Mouse (Mus musculus): Measurements from ENCODE around the gene Grk5.

Gene Grk5

DNA sequence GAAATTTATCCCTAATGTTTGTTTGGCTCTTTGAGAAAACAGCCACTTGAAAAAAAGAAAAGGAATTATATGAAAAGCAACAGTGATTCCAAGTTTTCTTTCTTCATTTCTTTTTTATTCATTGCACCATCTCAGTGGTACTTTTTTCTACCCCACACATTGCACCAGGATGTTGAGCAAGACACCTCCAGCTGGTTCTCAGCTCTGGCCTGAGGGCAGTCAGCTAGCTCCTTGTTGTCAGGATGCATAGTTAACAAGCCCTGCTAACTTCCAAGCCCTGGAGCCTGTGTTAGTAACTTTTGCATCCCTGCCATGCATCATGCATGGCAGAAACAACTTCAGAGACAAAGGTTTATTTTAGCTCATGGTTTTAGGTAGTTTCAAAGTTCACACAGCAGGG, 163.2 kb downstream of the Grk5 start:
- no peak for ATAC-seq (ENCODE audit: insufficient number of reproducible peaks, low FRiP score, low TSS enrichment)

DNA sequence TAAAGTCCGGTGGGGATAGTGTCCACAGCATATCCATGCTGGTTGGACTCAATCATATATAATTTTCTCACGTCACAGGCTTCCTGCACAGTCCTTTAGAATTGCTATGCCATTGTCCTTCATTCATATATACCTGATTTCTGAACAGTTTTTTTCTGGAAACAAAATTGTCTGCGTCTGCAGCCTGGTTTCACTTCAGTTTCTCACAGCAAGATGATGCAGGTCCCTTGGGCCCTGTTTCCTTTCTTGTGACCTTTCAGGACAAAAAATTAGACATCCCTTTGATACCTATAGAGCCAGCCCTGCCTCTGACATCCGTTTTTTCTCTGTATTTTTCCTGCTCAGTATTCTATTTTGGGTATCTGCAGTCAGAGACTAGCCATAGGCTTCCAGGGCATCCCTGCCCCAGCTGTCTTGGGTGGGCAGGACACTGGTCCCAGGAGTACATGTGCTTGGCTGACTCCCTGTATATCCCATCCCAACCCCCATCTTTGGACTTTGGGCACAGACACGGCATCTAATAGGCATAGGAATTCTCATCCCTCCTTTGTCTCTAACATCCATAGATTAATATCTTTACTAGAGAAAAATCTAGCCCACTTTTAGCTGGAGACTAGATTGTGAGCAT, 167.3 kb downstream of the Grk5 start:
- no peak for ATAC-seq (ENCODE audit: insufficient number of reproducible peaks, low FRiP score, low TSS enrichment)

DNA sequence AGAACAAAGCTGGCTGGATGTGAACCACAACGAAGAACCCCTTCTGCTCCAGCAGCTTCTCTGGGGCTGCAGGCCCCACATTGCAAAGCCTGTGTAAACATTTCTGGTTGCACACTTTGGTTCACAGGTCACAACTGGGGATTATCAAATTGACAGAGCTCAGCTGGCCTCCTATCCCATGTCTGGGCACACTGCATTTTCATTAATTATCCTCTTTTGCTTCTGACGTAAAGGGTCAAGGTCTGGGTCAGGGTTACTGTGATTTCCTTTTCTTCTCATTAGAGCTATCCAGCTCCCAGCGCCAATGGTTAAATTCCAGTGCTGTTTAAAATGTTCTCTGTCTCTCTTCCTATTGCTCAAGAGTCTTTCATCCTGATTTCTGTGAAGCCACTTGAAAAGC, 168.0 kb downstream of the Grk5 start:
- no peak for ATAC-seq (ENCODE audit: insufficient number of reproducible peaks, low FRiP score, low TSS enrichment)

DNA sequence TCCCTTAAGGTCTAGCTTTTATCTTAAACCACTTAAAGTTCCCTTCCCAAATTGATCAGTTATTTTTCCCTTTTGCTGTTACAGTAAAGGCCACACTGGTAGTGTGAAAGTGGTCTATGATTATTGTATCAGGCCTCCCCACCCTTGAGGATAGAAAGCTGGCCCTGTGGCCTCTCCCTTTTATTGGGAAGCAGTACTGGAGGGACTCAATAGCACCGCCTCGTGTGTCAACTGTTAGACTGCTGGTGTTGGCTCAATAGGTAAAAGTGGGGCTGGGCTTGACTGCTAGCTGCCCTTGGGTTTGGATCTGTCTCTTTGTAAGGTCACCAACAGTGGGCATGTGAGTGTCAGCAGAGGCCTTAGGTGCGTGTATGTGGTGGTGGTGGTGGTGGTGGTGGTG, 174.8 kb downstream of the Grk5 start:
- ATAC-seq (ENCODE audit: insufficient number of reproducible peaks, low FRiP score, low TSS enrichment): no peak

DNA sequence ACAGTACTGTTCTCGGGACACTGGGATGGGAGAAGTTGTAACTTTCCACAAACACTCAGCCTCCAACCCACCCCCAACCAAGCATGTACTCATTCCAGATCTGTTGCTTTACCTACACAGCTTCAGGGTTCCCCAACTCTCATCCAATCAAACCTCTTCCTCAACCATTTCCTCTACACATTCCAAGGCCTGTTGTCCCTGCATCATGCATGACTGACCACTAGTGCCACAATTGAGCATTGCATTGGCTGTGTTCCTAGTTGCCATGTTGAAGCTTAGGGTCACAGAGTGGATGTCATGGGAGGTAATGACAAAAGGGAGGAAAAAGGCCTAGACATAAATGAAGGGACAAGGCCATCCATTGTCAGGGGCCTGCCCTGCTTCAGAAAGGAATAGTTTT, 175.5 kb downstream of the Grk5 start:
- no peak for ATAC-seq (ENCODE audit: insufficient number of reproducible peaks, low FRiP score, low TSS enrichment)

DNA sequence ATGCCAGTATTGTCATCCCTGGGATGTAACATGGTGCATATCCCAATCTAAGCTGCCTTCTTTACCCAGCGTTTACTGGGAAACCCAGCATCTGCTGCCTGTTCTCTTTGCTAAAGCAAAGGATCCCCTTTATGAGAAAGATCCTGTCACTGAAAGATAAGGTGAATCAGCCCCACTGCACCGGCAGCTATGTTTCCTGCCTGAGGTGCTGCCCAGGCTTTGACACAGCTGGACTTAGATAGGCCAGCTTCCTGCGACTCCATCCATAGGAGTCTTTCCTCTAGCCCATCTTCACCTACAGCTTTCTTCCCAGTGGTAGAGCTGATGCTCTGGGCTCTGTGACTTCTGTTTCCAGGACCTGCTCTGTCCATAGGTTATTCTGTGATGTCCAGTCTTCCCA, 189.1 kb downstream of the Grk5 start:
- no peak for ATAC-seq (ENCODE audit: insufficient number of reproducible peaks, low FRiP score, low TSS enrichment)

DNA sequence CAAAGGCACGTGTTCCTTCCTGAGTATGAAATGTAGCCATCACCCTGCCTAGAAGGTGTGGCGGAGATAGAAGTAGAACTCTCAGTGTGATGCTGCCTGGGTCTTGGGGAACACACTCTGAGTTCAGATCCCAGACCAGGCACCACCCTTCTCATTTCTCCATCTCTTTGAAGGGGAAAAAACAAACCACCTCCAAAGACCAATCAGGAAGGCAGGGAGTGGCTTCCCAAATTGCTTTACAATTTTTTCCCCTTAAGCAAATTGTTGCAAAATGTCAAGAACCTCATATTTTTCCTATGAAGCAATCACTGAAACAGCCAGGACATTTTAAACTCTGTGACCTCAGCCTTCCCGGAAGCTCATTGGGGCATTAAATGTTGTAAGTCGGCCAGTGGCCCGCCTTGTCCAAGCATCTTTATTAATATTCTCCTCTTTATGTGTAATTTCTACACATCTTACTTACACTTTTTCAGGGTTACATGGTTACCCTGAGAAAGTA, 190.8 kb downstream of the Grk5 start:
- ATAC-seq (ENCODE audit: insufficient number of reproducible peaks, low FRiP score, low TSS enrichment): no peak

DNA sequence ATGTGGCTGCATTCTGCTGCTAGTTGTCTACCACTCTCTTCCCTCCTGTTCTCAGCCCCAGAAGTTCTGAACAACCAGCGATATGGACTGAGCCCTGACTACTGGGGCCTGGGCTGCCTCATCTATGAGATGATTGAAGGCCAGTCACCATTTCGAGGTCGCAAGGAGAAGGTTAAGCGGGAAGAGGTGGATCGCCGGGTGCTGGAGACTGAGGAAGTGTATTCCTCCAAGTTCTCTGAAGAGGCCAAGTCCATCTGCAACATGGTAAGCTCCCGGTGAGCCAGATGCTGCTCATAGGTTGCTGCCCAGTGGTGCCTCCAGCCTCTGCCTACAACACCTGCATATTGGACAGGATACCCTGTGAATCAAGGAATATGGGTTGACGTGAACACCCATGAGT, 193.5 kb downstream of the Grk5 start:
- no peak for ATAC-seq (ENCODE audit: insufficient number of reproducible peaks, low FRiP score, low TSS enrichment)

DNA sequence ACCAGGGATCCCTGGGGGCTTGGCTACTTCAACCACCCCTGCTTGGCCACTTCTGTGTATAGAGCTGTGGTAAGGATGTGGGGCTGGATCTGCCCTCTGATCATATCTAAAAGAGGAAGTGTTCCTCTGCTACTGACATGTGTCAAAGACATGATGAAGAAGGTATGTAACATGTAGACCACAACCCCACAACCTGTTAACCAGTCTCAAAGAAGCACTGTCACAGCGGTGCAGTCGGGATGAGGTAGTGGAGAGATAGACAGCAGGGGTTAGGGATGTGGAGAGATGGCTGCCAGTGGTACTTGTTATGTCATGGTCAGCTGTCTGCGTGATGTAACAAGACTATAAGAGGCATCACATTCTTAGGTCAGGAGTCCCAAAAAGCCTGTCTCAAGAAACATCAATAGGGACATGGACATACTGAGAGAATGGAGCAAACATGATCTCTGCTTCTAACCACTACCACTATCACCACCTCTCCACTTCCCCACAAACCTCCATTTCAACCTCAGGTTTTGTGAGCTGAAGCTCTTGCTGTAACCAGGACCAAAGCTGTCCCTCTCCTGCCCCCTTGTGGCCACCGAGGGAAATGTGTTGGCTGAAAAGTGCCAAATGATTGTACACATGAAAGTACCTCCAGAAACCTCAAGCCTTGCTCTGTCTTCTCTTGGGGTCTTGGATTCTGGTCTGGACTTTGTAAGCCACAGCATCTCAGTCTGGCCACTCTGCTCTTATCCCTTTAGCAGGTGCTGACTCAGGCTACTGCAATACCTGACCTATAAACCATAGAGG, 194.8 kb downstream of the Grk5 start:
- ATAC-seq (ENCODE audit: insufficient number of reproducible peaks, low FRiP score, low TSS enrichment): peak; percentile 74

DNA sequence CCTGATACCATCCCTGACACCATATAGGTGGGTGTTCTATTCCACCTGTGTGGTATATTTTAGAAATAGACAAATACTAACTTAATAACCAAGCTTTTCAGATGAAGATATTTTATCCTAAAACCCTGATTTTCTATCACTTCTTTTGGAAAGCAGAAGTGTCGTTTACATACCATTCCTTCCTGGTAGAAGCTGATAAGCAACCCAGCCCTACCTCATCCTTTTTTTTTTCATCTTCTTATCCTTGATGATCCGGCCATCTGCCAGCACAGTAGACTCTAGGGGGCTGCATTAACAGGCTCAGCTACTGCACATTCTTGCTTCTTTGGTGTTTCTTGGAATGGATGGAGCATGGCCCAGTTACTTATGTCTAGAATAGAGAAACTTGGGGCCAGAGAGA, 195.7 kb downstream of the Grk5 start:
- no peak for ATAC-seq (ENCODE audit: insufficient number of reproducible peaks, low FRiP score, low TSS enrichment)

DNA sequence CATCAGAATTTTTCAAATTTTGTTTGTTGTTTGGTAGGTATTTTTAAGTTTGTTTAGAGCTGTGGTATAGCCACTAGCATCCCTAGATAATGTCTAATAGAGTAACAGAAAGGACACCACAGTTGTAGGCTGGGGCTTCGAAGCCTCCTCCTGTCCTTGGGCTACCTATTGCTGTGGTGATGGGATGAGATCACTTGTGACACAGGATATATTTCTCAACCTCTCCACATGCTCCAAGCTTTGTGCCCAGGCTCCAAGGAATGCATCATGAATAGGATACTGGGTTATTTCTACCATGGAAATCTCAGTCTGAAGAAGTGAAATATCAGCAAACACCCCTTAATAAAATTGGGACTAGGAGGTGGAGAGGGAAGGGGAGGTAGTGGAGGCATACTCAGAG, 198.2 kb downstream of the Grk5 start:
- ATAC-seq (ENCODE audit: insufficient number of reproducible peaks, low FRiP score, low TSS enrichment): no peak

DNA sequence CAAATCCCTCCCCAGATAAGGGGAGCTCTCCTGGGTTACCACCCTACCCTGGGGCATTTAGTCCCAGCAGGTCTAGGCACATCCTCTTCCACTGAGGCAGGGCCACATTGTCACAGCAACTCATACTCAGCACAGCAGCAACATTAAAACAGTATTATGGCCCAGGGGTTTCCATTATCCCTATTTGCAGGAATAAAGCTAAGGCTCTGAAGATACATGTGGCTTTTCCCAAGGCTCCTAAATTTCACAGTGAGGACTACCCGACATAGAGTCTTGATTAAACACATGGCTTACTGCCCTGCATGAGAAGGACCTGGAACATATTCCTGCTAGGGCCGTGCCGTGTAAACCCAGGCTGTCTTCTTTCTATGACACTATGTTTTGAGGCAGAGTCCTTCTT, 199.5 kb downstream of the Grk5 start:
- ATAC-seq (ENCODE audit: insufficient number of reproducible peaks, low FRiP score, low TSS enrichment): no peak

DNA sequence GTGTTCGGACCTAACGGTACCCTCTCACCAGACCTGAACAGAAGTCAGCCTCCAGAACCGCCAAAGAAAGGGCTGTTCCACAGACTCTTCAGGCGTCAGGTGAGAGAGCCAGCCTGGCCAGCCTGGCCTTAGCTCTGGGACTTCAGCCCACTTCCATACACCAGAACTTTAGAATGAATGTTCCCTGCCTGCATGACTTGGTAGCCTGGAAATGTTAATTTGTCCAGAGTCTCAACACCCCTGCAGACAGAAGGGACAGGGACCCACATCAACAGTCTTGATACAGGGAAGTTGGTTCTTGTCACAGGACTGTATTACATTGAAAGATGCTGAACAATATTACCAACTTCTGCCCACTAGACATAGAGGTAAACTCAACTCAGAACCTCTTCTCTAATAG, 201.0 kb downstream of the Grk5 start:
- no peak for ATAC-seq (ENCODE audit: insufficient number of reproducible peaks, low FRiP score, low TSS enrichment)

DNA sequence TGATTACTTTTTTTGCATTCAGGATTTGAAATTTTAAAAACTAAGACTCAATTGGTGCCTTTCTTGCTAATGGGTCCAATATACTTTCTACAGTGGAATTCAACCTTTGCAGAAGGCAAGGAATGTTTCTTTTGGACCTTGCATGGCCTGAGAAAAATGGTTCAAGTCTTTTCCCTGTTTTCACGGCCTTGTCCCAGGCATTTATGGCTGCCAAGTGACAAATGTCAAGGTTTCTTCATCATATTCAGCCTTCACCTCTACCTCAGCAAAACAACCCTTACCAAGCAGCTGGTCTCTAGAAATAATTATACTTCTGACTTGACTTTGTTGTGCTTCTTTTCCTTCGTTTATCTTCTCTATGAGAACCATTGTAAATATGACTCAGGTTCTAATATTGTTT, 207.2 kb downstream of the Grk5 start:
- ATAC-seq (ENCODE audit: insufficient number of reproducible peaks, low FRiP score, low TSS enrichment): no peak

DNA sequence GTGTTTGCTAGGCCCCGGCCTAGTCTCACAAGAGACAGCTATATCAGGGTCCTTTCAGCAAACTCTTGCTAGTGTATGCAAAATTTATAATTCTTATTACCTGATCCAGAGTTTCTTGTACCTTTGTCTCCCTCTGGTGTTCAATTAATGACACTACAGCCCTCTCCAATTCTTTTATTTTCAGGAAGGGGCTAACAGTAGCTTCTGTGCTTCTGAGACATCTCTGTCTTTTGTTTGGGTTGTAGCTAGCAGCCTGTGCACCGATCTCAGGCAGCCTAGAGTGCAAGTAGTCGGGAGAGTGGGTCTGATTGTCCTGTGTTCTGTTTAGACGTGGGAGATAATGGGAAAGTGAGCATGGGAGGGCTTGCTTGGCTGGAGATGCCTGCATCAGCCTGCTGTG, 208.2 kb downstream of the Grk5 start:
- ATAC-seq (ENCODE audit: insufficient number of reproducible peaks, low FRiP score, low TSS enrichment): no peak

DNA sequence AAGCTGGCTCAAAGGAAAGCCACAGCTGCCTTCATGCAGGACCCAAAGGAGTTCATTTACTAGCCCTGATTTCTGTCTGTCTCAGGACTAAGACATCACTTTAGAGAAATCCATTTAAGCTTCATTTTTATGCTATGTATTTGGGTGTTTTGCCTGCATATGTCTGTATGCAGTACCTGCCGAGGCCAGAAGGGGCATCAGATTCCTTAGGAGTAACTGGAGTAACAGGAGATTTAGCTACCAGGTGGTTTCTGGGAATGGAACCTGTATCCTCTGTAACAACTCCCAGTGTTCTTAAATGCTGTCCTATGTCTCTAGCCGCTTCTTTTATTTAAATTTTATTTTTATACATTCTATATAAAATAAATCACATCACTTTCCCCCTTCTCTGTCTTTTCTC, 220.6 kb downstream of the Grk5 start:
- no peak for ATAC-seq (ENCODE audit: insufficient number of reproducible peaks, low FRiP score, low TSS enrichment)

DNA sequence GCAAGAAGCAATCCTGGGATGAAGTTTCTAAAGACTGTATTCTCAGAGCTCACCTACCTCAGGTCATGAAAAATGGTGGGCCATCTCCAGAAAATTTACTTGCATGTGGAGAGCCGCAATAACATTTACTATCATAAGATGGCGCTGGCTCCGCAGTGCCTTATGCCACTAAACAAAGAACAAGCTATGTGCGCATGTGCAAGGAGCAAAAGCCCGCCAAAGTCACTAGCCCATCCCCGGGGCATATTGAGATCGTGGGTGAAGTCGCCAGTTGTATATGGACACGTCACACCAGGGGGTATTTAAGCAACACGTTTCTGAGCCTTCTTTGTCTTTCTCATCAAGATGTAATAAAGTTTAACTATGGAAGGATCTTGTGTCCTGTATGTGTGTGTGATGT, 241.5 kb downstream of the Grk5 start:
- ATAC-seq (ENCODE audit: insufficient number of reproducible peaks, low FRiP score, low TSS enrichment): no peak

DNA sequence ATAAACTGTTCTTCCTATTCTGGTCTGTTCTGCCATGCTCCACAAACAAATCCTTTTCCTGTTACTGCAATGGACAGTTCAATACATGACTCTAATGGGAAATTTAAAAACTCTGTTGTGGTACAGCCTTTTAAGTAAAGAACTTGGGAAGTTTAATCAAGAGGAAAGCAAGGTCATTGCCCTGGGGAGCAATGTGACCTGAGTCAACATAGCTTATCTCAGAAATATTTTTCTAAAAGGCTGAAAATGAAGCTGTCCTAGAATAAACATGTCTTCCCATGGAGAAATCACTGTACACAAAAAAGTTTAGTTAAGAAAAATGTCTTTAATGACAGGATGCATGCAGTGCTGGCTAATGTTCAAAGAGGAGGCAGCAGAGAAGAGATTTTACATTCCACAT, 249.1 kb downstream of the Grk5 start:
- ATAC-seq (ENCODE audit: insufficient number of reproducible peaks, low FRiP score, low TSS enrichment): no peak

DNA sequence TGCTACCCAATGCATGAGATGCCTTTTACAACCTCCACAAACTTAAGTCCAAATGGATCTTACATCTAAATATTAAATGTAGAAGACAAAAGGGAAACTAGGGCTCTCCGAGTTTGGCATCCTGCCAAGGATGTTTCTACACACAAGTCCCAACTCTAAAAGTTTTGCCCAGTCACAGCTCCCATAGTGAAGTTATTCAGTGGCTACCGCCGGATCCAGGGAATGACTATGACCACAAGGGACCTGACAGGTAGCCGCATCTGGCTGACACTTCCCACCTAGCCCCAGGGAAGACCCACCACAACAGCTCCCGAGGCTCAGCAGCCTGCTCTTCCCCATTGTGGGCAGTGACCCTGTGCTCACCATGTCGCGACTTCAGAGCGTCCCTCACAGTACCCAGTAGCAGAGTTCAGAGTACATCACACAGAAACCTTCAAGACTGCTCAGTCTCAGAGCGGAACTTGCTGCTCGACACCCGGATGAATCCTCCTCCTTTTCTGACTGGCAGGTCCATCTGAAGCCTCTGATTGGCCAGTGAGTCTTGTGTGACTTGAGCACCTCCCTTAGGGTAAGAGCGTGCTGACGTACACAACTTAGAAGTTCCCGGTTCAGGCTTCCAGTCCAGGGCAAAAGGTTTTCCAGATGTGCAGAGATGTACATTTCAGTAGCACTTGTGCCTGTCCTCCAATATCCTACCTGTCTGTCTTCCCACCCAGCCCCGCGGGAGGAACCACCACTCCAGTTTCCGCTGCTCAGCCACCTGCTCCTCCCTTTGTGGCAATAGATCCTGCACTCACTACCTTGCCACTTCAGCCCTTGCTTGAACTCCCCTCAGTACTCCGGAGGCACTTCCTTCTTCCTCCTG, 251.0 kb downstream of the Grk5 start, which contains the start of gene Zfp950:
Gene Zfp950, minus strand, starts transcription at position 499 of the 865 bp plus-strand sequence.
- ATAC-seq (ENCODE audit: insufficient number of reproducible peaks, low FRiP score, low TSS enrichment): peak; percentile 100

DNA sequence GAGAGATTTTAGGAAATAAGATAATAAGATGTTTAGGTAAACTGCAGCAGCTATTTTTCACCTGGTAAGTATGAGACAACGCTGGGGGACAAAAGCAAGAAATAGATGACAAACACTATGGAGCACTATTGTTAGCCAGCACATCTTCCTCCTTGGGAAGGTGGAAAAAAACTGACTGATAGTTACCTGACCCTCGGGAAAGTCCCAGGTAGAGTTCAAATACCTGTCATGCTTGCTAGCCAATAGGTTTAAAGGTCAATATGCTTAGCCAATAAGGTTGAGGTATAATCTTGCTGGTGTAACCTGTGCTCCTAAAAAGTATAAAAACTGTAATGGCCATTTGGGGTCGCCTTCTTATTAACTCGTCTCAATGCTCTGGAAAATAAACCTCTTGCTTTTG, 251.8 kb downstream of the Grk5 start:
- ATAC-seq (ENCODE audit: insufficient number of reproducible peaks, low FRiP score, low TSS enrichment): no peak

All from cerebellum, adult (tissue).